Mouse (Mus musculus): Measurements from ENCODE around the gene Gas2l1. TPM values are rescaled to one million over a fixed set of nuclear protein-coding genes. Genes with fewer than 3 reads are reported as not detected.

Gas2l1 gene
- total and polyA plus RNA-seq, 3 experiments = 41.1 to 89.0 TPM; not detected in 1

- no peak overlapping the region for H3K9ac ChIP-seq (ENCODE audit: control insufficient read depth, low read depth, low read length, poor library complexity, severe bottlenecking)
- H3K27me3 ChIP-seq (ENCODE audit: control insufficient read depth in 1 of 2, insufficient read depth in 2 of 2, low read length in 2 of 2) = no peaks in the 10 kb centered on the region
- H3K79me2 ChIP-seq (ENCODE audit: control insufficient read depth, insufficient read depth, low read length, poor library complexity) = no peaks in the 10 kb centered on the region
- no peak for TF ChIP-seq KAT2A (conservative IDR thresholded peaks at IDR 0.05; ENCODE audit: low read depth, low read length)
- TF ChIP-seq HCFC1 (IDR thresholded peaks at IDR 0.05; ENCODE audit: low read depth, low read length) = no peak
- TF ChIP-seq BHLHE40 (IDR thresholded peaks at IDR 0.05; ENCODE audit: borderline replicate concordance, low read depth, low read length) = no peak
- no peak for TF ChIP-seq TAL1 (IDR thresholded peaks at IDR 0.05; ENCODE audit: low read length)
- no peak for TF ChIP-seq MEF2A (IDR thresholded peaks at IDR 0.05; ENCODE audit: extremely low read depth, insufficient replicate concordance, low read depth, low read length, poor library complexity, severe bottlenecking)
- no peak for TF ChIP-seq RCOR1 (IDR thresholded peaks at IDR 0.05; ENCODE audit: low read depth, low read length)
- no peak for TF ChIP-seq ETS1 (IDR thresholded peaks at IDR 0.05; ENCODE audit: low read depth, low read length)
- no peak for TF ChIP-seq UBTF (IDR thresholded peaks at IDR 0.05; ENCODE audit: borderline replicate concordance, insufficient read depth, low read depth, low read length)
- TF ChIP-seq ELF1 (IDR thresholded peaks at IDR 0.05; ENCODE audit: low read depth, low read length) = no peak
- TF ChIP-seq CTCF (IDR thresholded peaks at IDR 0.05 in 2 of 3, conservative IDR thresholded peaks at IDR 0.05 in 1 of 3; ENCODE audit: control insufficient read depth in 1 of 3, insufficient read depth in 1 of 3, low read depth in 2 of 3, low read length in 3 of 3, poor library complexity in 1 of 3, severe bottlenecking in 1 of 3) = no peak
- no peak for TF ChIP-seq SMC3 (IDR thresholded peaks at IDR 0.05; ENCODE audit: low read depth, low read length)
- TF ChIP-seq SIN3A (IDR thresholded peaks at IDR 0.05; ENCODE audit: low read length) = no peak
- peaks cover 0 to 16% of the 10 kb centered on the region in 2 experiments; a peak in 3 of 4 replicates for H3K4me1 ChIP-seq (ENCODE audit: control insufficient read depth in 1 of 2, insufficient read depth in 2 of 2, low read length in 2 of 2)
- no peak overlapping the region for H3K27ac ChIP-seq (ENCODE audit: control insufficient read depth, low read depth, low read length)
- peaks cover 0 to 7% of the 10 kb centered on the region in 2 experiments; a peak in 2 of 4 replicates for H3K36me3 ChIP-seq (ENCODE audit: control insufficient read depth in 1 of 2, insufficient read depth in 2 of 2, low read length in 2 of 2)
- no peak overlapping the region for H3K4me3 ChIP-seq (ENCODE audit: control insufficient read depth in 1 of 2, insufficient read depth in 1 of 2, low read depth in 2 of 2, low read length in 2 of 2)
- DNase-seq (ENCODE audit: low read depth, low spot score) = peak; percentile 51
- no peaks in the 10 kb centered on the region for H3K9me3 ChIP-seq (replicated peaks; ENCODE audit: insufficient read depth, low read length)
Measured at GRCm38 (mm10) chr11:5046321-5046926, 18.7 kb downstream of the Gas2l1 start.

- Histone ChIP-seq H3K27ac (ENCODE audit: control insufficient read depth, low read depth, low read length) (no peak overlapping the region), H3K9me3 (replicated peaks; ENCODE audit: insufficient read depth, low read length) (no peaks in the 10 kb centered on the region), H3K36me3 (ENCODE audit: control insufficient read depth in 1 of 2, insufficient read depth in 2 of 2, low read length in 2 of 2) (peaks cover 0 to under 1% of the 10 kb centered on the region in 2 experiments; a peak in 1 of 4 replicates), H3K4me3 (ENCODE audit: control insufficient read depth in 1 of 2, insufficient read depth in 1 of 2, low read depth in 2 of 2, low read length in 2 of 2) (no peak overlapping the region), H3K4me1 (ENCODE audit: control insufficient read depth in 1 of 2, insufficient read depth in 2 of 2, low read length in 2 of 2) (peaks cover 0 to 5% of the 10 kb centered on the region in 2 experiments; a peak in 1 of 4 replicates), H3K79me2 (ENCODE audit: control insufficient read depth, insufficient read depth, low read length, poor library complexity) (no peaks in the 10 kb centered on the region), H3K27me3 (ENCODE audit: control insufficient read depth in 1 of 2, insufficient read depth in 2 of 2, low read length in 2 of 2) (no peaks in the 10 kb centered on the region), H3K9ac (ENCODE audit: control insufficient read depth, low read depth, low read length, poor library complexity, severe bottlenecking) (no peak overlapping the region)
- TF ChIP-seq SMC3 (IDR thresholded peaks at IDR 0.05; ENCODE audit: low read depth, low read length) = no peak
- no peak for TF ChIP-seq ZNF384 (IDR thresholded peaks at IDR 0.05; ENCODE audit: low read depth, low read length)
- no peak for TF ChIP-seq UBTF (IDR thresholded peaks at IDR 0.05; ENCODE audit: borderline replicate concordance, insufficient read depth, low read depth, low read length)
- TF ChIP-seq SIN3A (IDR thresholded peaks at IDR 0.05; ENCODE audit: low read length) = no peak
- TF ChIP-seq USF1 (IDR thresholded peaks at IDR 0.05; ENCODE audit: low read depth, low read length) = no peak
- no peak for TF ChIP-seq CHD1 (IDR thresholded peaks at IDR 0.05; ENCODE audit: low read depth, low read length)
- no peak for DNase-seq (ENCODE audit: low read depth, low spot score)
Measured at GRCm38 (mm10) chr11:5042645-5043381, 22.3 kb downstream of the Gas2l1 start.
